Mouse (Mus musculus) retina, adult 2 months (tissue): ENCODE data around the gene Smc1b.
"Not testable (repeated sequence)": the region's sequence is repeated elsewhere in the genome, so short reads cannot be mapped to it uniquely, and the experiment has no call there.

Experiments
- DNase-seq: peaks from one replicate; pipeline ENCODE4 v3.0.0-alpha.2; 2012; ENCODE audit warnings: low read depth, low spot score

Gene Smc1b

GRCm38 (mm10) chr15:85135143-85135542 is 3.4 kb upstream of the Smc1b start:
- DNase-seq, result no peak

GRCm38 (mm10) chr15:85132193-85132520 is 393 bp upstream of the Smc1b start:
- DNase-seq, result no peak

- DNase-seq, result no peak
These were observed 46.1 kb downstream of the Smc1b start for GRCm38 (mm10) chr15:85085641-85086040.

GRCm38 (mm10) chr15:85072651-85073050 is 59.1 kb downstream of the Smc1b start:
- DNase-seq, result no peak

GRCm38 (mm10) chr15:85070561-85070960 is 61.2 kb downstream of the Smc1b start:
- DNase-seq, result peak; percentile 29

DNA sequence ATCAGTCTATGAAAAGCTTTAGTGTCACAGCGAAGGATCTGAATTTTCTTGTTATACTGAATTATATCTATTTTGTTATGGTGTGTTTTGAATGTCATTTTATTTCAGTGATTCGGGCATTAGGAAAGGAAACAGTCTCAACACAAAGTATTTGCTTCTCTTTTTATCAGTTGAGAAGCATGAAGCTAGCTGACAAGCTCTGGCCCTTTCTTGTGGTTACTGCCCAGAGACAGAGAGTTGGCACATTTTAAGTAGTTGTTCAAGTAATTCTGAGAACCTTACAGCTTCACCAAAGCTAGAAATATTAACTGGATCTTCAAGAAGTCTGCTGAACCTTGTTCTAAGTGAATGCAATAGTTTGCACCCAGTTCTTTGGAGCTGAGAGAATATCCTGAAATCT is 68.3 kb downstream of the Smc1b start:
- no peak for DNase-seq

- no peak for DNase-seq
These were observed 76.6 kb downstream of the Smc1b start for GRCm38 (mm10) chr15:85055186-85055585.

- no peak for DNase-seq
These were observed 77.7 kb downstream of the Smc1b start for GRCm38 (mm10) chr15:85054098-85054497.

GRCm38 (mm10) chr15:85049758-85050157 is 82.0 kb downstream of the Smc1b start:
- DNase-seq, result no peak

DNA sequence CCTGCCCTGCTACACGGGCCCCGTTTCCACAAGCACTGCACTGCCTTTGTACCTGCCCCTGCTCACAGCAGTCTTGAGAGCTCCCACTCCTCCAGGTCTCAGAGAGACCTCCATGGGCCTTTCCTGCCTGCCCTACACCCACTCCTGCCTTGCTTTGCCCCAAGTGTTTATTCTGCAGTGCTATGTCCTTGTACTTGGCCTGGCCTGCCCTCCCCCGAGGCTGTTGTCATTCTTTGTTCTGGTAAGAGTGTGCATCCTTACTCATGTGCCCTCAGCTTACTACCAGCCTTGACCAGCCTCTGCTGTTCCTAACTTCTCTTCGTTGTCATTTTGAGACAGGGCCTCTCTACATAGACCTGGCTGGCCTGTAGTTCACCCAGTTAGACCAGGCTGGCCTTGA is 83.9 kb downstream of the Smc1b start:
- no peak for DNase-seq

DNA sequence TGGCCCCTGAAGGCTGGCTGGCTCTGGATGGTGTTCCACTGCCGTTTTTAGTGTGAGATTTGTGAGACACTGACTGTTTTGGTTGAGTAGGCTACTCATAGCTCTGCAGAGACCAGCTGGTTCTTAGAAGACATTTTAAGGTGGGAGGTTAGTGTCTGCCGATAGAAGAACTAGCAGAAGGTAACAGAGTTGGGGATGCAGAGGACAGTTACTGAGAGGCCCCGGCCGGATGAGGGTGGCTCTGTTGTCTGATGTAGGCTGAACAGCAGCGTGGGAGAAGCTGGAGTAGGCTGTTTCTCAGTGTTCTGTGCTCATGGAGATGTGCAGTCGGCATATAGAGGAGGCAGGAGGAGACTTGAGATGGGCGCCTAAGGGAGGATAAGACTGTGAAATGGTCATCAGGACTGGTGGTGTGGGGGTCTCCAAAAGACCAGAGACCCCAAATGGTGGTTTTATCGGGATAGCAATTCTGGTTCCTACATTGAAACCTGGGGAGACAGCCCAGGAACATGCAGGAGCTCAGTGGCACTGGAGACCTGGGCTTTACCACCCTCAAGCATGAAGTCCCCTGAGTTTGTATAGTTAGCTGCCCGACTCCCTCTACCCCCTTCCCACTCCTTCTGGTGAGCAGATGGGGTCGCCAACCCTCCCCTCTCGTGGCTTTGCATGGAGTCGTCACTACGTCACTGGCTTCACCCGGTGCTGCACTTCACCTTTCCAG is 85.4 kb downstream of the Smc1b start:
- DNase-seq, result no peak

DNA sequence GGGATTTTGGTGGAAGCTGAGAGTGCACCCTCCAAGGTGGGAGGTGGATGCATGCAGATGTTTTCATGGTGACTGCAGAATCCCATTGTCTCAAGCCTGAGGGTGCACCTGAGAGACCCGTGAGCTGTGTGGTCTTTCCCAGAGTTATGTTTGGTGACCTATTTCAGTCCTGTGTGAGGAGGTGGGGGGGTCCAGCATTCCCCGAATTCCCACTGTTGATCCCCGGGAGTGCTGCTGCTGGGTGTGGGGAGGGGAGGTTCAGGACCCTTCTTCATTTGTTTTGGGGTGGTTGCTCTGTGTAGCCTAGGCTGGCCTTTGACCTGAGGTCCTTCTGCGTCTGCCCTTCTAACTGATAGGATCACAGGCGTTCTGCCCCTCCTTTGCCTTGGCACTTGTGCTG is 88.0 kb downstream of the Smc1b start:
- DNase-seq, result no peak

GRCm38 (mm10) chr15:85043116-85043515 is 88.6 kb downstream of the Smc1b start:
- no peak for DNase-seq

GRCm38 (mm10) chr15:85042361-85042954 is 89.3 kb downstream of the Smc1b start:
- DNase-seq, result peak; percentile 22

DNA sequence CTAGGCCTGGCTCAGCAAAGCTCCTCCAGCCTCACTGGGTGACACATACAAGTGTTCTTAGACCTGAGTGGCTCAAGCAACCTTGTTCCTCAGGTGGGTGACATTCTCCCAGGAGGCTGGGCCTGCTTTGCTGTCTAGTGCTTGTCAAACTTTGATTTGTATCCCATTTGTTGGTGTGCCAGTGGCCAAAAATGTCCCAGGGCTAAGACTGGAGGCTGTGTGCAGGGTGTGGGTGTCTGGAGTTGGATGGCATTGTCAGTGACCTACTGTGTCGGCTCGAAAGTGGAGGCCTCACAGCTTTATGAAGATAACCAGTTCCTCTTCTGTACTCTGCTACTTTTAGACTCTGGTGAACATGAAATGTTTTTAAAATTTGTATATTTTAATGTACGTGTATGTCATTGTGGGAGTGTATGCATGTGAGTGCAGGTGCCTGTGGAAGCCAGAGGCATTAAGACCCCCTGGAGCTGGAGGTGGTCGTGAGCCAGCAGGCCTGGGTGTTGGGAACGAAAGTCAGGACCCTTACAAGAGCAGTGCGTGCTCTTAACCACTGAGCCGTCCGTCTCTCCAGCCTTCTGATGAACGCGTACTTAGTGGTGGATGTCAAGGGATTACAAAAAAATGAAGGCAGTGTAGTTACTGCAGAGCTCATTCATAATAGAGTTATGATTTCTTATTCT is 90.1 kb downstream of the Smc1b start:
- no peak for DNase-seq

- DNase-seq, result no peak
These were observed 94.4 kb downstream of the Smc1b start for GRCm38 (mm10) chr15:85037343-85037690.

DNA sequence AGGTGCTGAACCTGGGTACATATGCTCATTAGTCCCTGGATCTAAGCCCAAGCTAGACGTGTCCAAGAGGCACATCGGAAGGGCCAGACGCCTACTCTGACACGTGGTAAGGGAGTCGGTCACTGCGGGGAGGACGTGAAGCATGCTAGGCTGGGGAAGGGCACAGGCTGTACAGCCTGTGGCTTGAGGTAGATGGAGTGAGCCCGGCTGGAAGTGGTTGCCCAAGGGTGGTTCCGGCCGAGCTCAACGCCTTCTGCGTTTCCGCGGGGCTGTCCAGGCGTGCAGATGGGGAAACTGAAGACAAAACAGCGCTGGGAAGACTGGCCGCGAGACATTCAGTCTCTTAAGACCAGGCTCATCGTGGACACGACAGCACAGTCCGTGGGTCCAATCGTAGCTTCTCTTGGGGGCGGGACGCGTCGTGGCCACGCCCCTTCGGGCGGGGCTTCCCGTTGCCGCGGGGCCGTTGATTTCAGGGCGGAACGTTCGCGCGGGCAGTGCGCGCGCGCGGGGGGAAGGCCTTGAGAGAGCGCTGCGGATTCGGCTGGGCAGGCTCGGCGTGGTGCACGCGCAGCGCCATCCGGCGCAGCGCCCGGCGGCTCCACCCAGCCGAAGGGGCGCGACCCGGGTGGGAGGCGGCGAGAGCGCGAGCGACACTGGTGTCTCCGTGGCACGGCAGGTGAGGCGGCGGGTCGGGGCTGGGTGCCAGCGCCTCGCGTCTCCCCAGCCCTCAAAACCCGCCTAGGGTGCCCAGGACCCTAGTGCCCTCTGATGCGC is 95.0 kb downstream of the Smc1b start:
- peak; percentile 89 for DNase-seq

- not testable (repeated sequence) for DNase-seq
These were observed 97.8 kb downstream of the Smc1b start for GRCm38 (mm10) chr15:85033916-85034315.

DNA sequence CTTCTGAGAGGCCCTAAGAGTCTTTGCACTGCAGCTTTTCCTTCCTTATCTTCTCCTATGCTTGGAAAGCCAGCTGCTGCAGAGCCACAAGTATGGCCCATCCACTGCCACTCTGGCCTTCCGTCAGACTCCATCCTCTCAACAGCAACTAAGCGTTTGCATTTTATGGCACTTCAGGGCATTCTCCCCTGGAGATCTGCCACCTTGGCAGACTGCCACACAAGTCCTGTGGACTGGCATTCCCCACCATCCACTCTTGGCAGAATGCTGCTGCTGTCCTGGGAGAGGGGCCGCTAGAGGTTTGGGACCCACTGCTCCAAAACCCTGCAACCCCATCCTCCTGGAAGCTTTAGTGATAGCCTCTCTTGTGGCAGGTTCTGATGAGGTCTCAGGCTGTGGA is 99.9 kb downstream of the Smc1b start:
- no peak for DNase-seq

- not testable (repeated sequence) for DNase-seq
These were observed 101.1 kb downstream of the Smc1b start for GRCm38 (mm10) chr15:85030643-85031042.

DNA sequence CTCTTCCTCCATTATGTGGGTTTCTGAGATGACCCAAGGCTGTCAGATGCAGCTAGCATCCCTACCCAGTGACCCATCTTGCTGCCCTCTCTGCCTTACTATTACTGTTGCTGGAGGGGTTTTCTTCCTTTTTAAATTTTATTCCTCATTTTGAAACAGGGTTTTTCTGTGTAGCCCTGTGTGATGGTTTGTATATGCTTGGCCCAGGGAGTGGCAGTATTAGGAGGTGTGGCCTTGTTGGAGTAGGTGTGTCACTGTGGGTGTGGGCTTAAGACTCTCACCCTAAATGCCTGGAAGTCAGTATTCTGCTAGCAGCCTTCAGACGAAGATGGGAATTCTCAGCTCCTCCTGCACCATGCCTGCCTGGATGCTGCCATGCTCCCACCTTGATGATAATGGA is 103.1 kb downstream of the Smc1b start, which contains the start of gene Fam118a:
Gene Fam118a, plus strand, starts transcription at position 301 of the 400 bp plus-strand sequence.
- DNase-seq, result not testable (repeated sequence)

GRCm38 (mm10) chr15:85027740-85028139 is 104.0 kb downstream of the Smc1b start:
- DNase-seq, result no peak
